Mouse (Mus musculus) 3134 (cell line): ENCODE measurements at regions not wholly inside any gene's neighbourhood (a gene's known extent, or its start where the extent isn't known, plus 50 kb on each side); places are given as distances from the start of the nearest gene placed in this dataset.

Experiments used
- DNase-seq: peaks from one replicate; pipeline ENCODE4 v3.0.0-alpha.2; 2011; ENCODE audit warnings: low spot score; ENCODE audit not compliant: insufficient read length; ENCODE audit errors: extremely low read depth

DNA sequence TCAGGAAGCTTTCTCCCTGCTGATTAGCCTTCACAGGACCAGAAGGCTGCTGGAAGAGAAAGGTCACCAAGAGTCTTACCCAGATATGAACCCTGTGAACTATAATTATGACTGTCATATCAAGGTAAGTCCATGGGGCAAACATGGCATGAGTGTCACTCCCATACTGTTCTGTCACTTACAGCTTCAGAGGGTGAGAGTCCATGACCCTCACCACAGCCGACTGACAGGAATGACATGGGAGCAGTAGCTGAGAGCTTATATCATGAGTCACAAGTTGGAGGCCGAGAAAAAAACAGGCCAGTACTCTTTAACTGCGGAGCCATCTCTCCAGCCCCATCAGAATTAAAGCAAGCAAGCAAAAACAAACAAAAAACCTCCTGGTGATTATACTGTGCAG lies 117.7 kb upstream of the Neo1 start:
- no peak for DNase-seq

DNA sequence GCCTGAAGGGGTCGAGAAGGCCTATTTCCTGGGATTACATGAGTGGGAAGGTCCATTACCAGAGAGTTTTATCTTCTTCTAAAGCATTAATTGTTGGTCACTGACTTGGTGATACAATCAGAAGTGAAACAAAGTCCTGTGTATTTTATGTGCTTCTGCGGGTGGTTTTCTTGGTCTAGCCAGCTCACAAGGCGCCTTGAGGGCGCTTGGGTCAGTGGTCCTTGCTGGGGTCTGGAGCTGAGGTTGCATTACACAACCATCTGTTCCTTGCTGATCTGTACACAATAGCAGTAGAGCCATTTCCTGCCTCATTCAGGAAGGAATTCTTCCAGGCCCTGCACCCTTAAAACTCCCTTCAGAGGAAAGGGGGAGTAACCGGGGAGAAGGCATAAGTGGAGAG lies 116.9 kb upstream of the Neo1 start:
- DNase-seq, result no peak

DNA sequence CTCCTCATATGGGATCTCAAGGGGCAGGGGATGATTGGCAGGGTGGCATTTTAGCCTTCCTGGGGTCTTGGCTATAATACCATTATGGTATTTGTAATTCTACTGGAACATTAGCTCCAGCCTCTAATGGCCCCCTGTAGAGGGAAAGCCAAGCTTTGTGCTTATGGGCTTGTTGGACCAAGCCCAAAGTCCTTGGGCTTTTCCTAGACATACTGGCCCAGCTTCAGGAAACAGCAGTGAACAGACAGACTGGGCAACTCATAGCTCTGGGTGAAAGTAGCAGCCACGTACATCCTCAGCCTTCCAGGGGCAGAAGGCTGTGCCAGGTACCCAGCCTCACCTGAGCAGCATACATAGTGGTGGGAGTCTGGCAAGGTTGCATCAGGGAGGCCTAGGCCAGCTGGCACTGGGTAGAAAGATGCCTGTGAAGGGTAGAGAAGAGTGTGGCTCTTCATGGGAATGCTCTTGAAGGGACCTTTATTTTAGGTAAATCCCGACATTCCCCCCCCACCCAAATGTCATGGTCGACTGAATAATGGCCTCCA lies 108.1 kb upstream of the Neo1 start:
- no peak for DNase-seq

DNA sequence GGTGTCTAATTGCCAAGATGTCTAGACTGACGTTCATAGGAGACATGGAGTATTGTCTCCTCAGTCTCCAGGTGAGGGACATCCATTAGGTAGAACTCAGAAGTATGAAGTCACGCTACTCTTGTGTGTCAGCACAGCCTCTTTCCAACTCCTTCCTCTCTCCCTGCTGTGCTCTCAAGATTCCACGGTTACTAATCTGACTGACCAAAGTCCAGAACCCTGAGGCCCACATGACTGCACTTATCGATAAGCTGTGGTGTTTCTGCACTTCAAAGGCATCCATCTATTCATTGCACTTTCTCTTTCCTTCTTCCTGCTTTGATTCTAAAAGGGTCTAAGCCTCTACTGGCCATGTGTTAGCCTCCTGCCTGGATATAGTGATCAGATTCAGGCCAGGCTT lies 107.4 kb upstream of the Neo1 start:
- no peak for DNase-seq

DNA sequence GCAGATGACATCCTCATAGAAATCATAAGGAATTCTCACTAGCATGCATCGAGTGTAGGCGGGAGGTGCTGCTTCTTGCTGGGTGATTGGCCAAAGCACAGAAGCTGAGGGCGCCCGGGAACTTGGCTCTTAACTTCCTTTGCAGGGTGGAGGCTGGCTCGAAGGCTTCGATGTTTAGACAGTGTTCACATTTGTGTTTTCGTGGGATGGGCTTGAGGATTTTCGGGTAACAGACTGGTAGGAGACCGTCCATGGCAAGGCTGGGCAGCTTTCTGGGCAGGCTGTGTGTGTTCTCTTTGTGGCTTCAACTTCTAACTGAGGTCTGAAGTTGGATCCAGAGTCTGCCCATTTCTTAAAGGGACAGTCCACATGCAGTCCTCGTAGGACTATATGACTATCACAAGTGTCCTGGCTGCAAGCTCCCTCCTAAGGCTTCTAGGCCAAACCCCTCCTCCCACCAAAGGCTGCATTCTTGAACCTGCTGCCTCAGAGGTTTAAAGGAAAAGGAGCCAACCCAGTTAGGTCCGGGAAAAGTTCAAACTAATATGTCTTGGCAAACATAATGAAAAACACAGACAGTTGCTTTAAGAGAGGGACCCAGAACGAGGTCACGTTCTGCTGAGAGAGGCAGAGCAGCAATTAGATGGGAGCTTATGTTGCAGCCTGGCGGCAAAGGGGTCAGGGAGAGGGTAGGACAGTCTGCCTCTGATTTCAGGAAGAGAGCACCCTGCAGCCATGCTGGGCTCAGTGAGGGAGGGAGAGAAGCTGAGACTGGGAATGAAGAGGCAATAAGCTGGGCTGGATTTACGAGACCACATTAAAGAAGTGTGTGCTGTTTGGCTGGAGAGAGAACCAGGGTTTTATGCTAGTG lies 98.2 kb upstream of the Neo1 start:
- no peak for DNase-seq

DNA sequence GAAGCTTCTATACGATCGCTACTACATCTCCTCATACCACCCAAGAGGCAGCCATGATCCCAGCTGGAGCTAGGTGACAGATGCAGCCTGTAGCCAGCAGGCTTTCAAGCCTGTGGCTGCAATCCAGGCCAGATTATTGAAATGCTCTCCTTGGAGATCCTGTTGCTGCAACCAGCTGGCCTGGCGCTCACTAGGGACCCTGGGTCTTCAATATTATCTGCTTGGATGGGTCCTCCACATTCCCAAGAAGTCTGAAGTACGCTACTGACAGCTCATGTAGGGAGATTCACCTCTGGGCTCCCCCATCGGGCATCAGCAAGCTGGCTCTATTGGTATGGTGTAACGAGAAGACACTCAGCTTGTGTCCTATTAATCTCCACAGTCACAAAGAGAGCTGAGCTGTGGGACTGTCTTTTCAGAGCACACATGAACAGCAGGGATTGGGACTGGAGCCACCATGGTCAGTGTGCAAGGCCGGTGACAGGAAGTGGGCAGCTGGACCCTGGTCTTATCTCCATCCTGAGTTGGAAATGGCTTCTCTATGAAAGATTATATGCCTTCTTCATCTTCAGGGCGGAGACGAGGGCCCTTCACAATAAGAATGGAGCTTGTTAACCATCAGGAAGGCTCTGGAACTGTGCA lies 93.6 kb upstream of the Neo1 start:
- no peak for DNase-seq

DNA sequence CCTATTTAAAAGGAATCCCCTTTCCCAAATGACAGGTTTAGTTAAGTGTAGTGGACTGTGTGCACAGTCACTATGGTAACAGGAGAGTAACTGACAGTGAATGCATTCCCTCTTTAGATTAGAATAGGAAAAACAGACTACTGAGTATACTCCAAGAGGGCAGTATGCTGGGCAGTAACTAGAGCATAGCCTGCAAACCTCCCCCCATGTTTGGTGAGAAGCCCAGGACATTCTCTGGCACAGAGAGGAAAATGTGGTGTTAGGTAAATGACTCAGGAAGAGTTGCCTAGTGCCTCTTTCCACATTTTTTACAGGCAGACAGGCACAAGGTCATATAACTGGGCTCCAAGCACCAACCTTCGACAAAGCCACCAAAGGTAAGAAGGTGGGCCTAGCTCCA lies 93.0 kb upstream of the Neo1 start:
- no peak for DNase-seq

DNA sequence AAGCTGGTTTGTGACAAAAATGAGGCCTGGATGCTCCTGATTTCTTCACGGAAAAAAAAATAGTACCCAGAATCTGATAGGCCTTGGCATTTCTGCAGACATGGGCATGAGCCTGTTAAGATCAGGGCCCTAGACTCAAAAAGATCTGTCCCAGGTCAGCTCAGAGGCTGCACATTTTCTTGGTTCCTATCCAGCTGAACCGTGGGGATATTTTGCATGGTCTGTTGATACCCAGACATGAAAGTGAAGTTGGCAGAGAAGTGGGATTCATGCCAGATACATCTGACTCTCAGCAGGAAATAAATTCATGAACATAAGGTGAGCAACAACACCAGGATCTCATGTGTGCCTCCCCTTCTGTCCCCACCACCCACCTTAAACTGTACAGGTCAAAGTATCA lies 91.8 kb upstream of the Neo1 start:
- no peak for DNase-seq

DNA sequence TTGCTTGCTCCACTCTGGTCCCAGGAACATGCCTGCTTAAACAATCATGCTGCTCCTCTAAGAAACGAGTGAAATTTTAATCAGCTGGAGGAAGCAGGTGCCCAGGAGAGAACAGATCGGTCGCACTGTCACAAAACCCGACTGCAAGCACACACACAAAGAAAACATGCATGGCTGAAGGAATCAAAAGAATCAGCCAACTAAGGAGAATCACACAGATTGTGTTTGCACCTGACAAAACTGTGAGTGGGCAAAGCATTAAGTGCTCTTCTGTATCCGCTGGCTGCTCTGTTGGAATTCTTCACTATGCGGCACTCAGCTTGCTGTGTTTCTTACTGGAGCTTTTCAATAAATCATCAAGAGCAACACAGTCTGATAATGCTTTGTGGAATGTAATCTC lies 89.6 kb upstream of the Neo1 start:
- no peak for DNase-seq

DNA sequence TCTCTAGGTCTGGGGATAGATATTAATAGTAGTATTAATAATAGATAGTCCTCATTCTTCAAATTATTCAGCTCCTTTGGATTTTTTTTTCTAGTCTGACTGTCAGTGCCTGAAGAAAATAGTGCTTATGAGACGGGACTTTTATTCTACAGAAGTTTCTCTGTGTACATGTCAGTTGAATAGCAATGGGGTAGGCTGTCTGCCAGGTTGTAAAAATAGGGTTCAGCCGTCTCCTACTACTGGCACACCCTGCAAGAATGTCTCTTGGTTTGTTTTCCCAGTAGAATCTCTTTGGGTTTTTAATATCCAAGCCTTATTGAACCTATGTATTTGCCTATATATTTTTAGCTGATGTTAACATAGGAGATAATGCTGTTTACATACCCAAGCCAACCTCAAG lies 80.3 kb upstream of the Neo1 start:
- no peak for DNase-seq

DNA sequence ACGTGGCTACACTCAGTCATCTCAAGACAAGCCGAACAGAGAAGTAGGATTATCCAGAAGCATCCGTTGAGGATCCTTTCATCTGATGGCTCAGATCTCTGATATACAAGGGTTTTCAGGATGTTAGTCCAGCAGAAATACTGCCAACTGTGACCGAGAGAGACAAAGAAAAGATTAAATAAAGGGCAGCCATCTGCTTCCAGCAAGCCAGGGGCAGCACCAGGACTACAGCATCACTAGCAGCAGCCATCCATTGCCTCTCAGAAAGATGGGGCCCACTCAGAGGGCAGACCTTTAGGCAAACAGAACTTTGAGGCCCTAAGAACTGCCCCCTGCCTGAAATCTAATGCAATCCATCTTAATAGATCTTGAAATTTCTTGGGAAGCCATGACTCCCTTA lies 77.6 kb upstream of the Neo1 start:
- DNase-seq, result no peak

DNA sequence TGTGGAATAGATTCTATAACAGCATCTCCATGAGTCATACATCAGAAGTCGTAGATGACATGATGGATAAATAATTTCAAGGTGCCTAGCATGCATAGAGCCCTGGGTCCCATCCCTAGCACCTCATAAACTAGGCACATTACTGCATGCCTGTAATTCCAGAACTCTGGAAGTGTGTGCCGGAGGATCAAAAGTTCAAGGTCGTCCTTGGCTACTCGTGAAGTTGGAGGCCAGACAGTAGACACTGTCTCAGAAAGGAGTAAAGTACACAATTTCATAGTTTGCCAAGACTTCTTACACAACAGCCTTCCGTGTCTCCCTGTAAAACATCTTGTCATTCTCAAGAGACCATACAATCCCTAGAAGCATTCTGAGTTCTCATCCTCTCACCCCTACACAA lies 63.5 kb upstream of the Neo1 start:
- DNase-seq, result no peak

DNA sequence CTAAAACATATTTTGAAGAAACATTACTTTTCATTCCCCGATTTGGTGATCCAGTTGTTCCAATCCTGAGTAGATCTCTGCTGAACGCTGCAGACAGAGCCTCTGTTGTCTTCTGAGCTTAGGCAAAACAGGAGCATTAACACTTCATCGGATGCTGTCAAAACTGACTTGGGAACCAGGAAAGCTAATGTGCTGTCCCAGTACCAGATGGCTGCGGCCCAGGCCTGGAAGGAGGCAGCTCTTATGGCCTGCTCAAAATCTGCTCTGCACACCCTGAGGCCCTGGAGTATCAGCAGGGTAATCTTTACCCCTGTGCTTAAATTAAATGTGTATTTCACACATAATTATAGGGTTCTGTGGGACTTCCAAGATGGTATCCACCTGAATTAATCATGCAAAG lies 61.3 kb upstream of the Neo1 start:
- DNase-seq, result no peak

DNA sequence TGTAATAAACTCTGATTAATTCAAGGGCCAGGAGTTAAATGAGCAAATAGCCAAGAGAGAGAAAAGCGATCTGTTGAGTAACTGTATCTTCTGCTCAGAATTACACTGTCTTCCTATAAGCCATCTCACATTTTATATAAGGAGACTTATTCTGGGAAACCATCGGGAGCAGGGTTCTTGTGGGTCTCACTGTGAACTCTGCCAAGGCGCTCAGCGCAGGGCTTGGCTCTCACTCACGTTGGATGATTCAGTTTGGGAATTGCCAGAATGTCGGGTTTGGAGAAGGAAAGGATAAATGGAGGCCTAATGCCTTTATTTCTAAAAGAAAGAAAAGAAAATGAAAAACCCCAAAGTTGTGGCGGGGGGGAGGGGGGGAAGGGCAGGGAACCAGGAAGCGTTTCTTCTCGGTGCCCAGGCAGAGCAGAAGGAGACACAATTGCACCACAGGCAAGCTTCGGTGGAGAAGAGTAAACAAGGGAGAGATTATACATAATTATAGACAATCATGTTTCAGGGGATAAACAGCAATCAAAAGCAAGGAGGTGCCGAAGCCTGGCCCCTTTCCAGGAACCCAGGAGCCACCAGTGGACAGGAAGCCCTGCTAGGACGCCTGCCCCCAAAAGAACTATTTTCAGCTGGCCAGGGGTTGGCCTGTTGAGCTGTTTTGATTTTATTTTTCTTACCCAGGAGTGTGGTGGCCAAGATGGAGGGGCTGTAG lies 60.5 kb upstream of the Neo1 start:
- DNase-seq, result no peak

DNA sequence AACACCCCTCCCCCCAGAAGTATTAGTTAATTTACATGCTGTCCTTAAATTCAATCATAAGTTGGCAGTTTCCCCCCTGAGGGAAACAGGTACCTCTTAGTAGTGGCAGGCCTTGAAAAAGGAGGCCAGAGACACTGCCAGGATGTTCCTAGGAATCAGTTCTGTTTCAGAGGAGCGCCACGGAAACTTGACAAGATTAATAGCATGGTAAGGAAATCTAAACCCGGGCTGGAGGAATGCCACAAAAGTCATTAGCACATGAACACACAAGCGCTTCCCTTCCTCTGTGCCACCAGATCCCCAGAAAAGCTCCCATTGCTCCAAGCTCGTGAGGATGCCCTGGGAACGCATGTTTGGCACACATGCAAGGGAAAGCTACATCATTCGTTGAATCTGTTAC lies 59.4 kb upstream of the Neo1 start:
- DNase-seq, result no peak

DNA sequence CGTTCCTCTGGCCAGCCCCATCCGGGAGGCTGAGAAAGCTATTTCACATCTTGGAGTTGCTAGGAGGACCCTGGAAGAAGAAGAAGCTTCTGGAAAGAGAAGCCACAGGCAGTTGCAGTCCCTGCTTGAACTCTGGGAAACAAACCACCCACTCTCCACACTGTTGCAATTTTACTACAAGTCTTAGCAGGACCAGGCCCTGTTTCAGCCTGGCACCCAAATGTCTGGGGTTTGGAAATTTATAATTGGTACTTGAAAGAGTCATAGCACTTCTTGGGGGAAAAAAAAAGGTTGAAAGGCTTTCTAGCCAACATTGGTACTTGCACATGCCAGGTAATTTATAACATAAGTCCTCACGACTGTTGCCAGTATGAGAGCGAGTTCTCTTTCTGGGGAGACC lies 57.9 kb upstream of the Neo1 start:
- DNase-seq, result no peak

DNA sequence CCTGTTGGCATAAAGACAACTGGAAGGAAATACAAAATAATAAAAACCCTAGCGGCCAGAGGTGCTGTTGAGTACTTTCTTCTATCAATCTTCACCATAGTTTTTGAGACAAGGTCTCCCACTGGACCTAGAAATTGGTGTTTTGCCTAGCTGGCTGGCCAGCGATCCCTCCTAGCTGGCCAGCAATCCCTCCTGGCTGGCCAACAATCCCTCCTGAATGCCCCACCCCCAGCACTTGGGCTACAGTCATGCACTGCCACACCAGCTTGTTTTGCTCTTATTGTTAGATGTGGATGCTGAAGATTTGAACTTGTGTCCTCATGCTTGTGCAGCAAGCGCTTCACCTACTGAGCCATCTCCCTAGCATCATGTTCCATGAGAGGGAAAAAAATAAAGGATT lies 54.9 kb upstream of the Neo1 start:
- no peak for DNase-seq

DNA sequence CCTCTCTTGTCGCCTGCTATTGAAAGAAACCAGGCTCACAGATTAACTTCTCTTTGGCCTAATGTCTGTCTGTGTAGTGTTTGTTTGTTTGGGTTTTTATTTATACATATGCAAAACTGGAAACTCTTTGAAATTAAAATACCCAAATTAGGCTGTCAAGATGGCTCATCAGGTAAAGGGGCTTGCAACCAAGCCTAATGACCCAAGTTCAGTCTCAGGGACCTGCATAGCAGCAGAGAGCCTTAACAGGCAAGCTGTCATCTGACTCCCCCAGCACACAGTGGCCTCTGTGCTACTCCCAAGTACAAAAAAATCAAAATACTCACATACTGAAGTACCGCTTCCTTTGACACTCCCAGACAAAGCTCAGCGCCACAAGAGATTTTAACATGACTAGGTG lies 51.5 kb upstream of the Neo1 start:
- DNase-seq, result no peak

DNA sequence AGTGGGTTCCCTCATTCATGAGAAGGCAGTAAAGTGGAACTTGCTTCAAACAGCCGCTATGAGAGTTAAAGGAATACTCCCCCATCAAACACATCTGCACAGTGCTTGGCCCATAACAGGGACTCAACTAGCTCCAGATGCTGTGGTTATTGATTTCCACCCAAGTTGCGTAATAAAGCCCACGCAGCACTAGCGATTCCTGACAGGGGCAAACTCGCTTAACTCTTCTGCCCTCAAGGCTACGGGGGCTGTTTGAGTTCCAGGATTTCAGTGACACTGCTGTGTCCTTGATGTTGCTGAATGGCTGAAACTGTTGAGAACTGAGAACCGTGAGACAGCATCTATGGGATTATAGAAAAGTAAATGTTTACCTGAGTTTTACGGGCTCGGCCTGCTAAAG lies 50.9 kb upstream of the Neo1 start:
- no peak for DNase-seq

DNA sequence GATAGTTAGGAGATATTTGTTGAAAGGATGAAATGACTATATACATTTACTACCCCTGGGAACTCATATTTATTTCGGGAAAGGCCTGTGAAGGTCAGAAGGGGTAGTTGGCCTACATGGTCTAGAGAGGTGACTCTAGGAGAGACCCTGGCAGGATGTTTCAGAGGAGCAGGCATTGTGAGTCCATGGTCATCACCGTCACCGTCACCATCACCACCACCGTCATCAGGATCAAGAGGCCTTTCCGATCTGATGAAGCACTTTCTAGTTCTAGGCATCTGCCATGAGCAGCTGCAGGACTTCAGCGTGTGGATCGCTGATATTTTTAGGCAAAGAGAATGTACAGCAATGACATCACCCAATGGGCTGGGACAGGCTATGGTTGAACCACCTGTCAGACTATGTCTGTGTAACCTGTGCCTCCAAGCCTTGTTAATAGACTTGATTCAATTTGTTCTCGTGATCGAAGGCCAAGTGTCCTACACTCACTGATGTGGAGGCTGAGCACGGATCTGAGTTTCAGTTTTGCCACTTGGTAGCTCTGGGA lies 50.4 kb upstream of the Neo1 start:
- DNase-seq, result no peak
